Mouse (Mus musculus) olfactory bulb, adult 2 months (tissue): ENCODE data around the gene Atp6v0c.

Experiments used
- CTCF ChIP-seq: fragments of 200-500 bp; IDR thresholded peaks from 2 replicates; pipeline ENCODE4 v1.5.1; 2012; ENCODE audit warnings: low read depth, mild to moderate bottlenecking, low read length, moderate library complexity; ENCODE audit not compliant: insufficient read depth
- POLR2A ChIP-seq: fragments of 200-500 bp; IDR thresholded peaks from 2 replicates; pipeline ENCODE4 v1.6.1; 2012; ENCODE audit warnings: mild to moderate bottlenecking, low read depth, low read length, moderate library complexity; ENCODE audit not compliant: insufficient read depth

DNA sequence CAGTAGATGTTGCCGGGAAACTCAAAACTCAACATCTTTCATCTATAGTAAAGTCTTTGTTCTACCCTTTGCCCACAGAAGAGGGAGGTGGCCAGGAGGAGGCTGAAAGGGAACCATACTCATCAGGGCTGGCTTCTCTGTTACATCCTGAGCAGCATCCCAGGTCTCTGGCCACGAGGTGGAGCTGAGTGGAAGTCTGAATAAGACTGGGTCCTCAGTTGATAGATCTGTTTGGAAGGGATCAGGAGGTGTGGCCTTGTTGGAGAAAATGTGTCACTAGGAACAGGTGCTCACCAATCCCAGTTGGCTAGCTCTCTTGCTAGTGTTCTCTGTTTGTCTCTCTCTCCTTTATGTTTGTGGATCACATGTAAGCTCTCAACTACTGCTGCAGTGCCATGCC is 25.8 kb upstream of the Atp6v0c start:
- TF ChIP-seq POLR2A (no peak), CTCF (no peak)
